ENCODE assay signal across 20 mouse cellular contexts in the genomic region with DNA sequence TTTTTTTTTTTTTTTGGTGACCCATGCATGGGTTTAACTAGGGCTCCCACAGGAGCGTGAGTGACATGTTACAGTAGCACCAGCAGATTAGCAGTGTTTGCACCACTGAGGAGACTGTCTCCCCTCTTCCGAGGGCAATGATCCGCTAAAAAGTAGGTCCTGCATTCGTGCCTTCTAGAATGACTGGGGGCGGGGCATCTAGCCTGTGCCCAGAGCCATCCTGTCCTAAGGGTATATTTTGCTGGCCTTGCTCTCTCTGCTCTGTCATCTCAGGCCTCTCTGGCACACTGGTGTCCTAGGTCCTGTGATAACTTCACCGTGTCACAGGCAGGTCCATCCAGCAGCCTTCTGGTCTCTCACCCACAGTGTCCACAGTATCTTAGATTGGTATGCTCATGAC. TPM values are rescaled to one million over a fixed set of nuclear protein-coding genes. Genes with fewer than 3 reads are reported as not detected.
"Had no signal": no experiment of that assay in that cellular context is flagged by ENCODE, and none has a peak within 500 bp of the region (broad histone marks: within the 10 kb centered on the region; RNA-seq: fewer than 3 reads in every experiment).

No protein-coding gene starts in this region.

- H3K27ac ChIP-seq: kidney, postnatal 0 days; limb, embryonic 12.5 days; limb, embryonic 15.5 days; liver, embryonic 14.5 days; macrophage; midbrain, embryonic 12.5 days; midbrain, embryonic 15.5 days; neural tube, embryonic 12.5 days; neural tube, embryonic 15.5 days had no signal

- ATAC-seq: inflammation-experienced regulatory T-cells, adult 6 months; intestine, embryonic 16.5 days; lung, postnatal 0 days; midbrain, embryonic 15.5 days had no signal

- H3K4me1 ChIP-seq: limb, embryonic 12.5 days; midbrain, embryonic 12.5 days; midbrain, embryonic 15.5 days; neural tube, embryonic 12.5 days had no signal

- H3K4me3 ChIP-seq: limb, embryonic 12.5 days; limb, embryonic 15.5 days; midbrain, embryonic 12.5 days; midbrain, embryonic 15.5 days; neural tube, embryonic 12.5 days; neural tube, embryonic 15.5 days had no signal

- H3K27me3 ChIP-seq: limb, embryonic 12.5 days; limb, embryonic 15.5 days; midbrain, embryonic 12.5 days; midbrain, embryonic 15.5 days; neural tube, embryonic 12.5 days; neural tube, embryonic 15.5 days had no signal

- DNase-seq: kidney, adult 8-10 months; left cerebral cortex, postnatal 4 days; lung, adult 2 months; right cerebral cortex, adult 18-20 months; right cerebral cortex, postnatal 14 days; right cerebral cortex, postnatal 4 days; thymus, postnatal 25 days had no signal

- H3K9ac ChIP-seq: limb, embryonic 12.5 days; limb, embryonic 15.5 days; liver, embryonic 14.5 days; midbrain, embryonic 12.5 days; midbrain, embryonic 15.5 days; neural tube, embryonic 12.5 days; neural tube, embryonic 15.5 days had no signal

- H3K4me2 ChIP-seq: limb, embryonic 12.5 days; limb, embryonic 15.5 days; midbrain, embryonic 12.5 days; midbrain, embryonic 15.5 days; neural tube, embryonic 12.5 days; neural tube, embryonic 15.5 days had no signal

- H3K9me3 ChIP-seq: limb, embryonic 12.5 days; limb, embryonic 15.5 days; midbrain, embryonic 12.5 days; midbrain, embryonic 15.5 days; neural tube, embryonic 12.5 days; neural tube, embryonic 15.5 days had no signal

RNA-seq across cellular contexts. Expression of gene 6330409D20Rik, which starts 41.1 kb away (rescaled TPM):
- total RNA-seq: megakaryocyte, adult 5-6 weeks had no signal
- polyA plus RNA-seq: intestine, embryonic 16.5 days; kidney, postnatal 0 days; limb, embryonic 12.5 days; limb, embryonic 15.5 days; macrophage had no signal

RNA-seq across cellular contexts. Expression of gene Eng, which starts 53.3 kb away (rescaled TPM):
- polyA plus RNA-seq: inflammation-experienced regulatory T-cells, adult 6 months had no signal
